ENCODE assay signal across 26 mouse cellular contexts in the genomic region with DNA sequence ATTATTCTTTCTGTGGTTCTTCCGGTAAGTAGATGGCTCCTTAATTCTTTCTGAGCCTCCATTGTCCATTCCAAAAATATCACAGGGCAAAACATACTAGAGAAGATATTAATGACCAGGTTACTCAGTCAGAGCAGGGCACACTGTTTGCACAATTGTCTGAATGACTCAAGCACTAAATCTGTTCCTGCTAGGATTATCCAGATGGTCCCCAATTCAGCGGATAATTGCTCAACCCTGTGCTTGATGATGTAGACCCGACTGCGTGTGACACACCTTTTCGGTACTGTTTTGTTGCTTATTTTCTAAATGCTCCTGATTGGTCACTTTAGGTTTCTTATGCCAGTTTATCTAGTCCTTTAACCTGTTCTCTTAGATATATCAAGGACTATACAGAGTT. TPM values are rescaled to one million over a fixed set of nuclear protein-coding genes. Genes with fewer than 3 reads are reported as not detected.
DNase-seq lines count a peak whose midpoint lies in the region; ATAC-seq and TF ChIP-seq lines count a peak whose summit lies in the region.
"Had no signal": no experiment of that assay in that cellular context is flagged by ENCODE, and none has a peak within 500 bp of the region (broad histone marks: within the 10 kb centered on the region; RNA-seq: fewer than 3 reads in every experiment).

No protein-coding gene starts in this region.

- H3K36me3 ChIP-seq in hindbrain, postnatal 0 days (ENCODE audit: insufficient read depth, low read length): no peaks in the 10 kb centered on the region
- H3K36me3 ChIP-seq in hindbrain, embryonic 14.5 days (replicated peaks; ENCODE audit: control insufficient read depth, insufficient read depth): no peaks in the 10 kb centered on the region
- no peaks in the 10 kb centered on the region for H3K36me3 ChIP-seq in midbrain, postnatal 0 days (ENCODE audit: insufficient read depth, low read length)
- no peaks in the 10 kb centered on the region for H3K36me3 ChIP-seq in midbrain, embryonic 11.5 days (ENCODE audit: control insufficient read depth, insufficient read depth, low read length)
- H3K36me3 ChIP-seq: forebrain, embryonic 10.5 days; G1E; heart, embryonic 10.5 days; heart, embryonic 13.5 days; hindbrain, embryonic 15.5 days; intestine, embryonic 15.5 days had no signal

- H3K4me3 ChIP-seq in hindbrain, postnatal 0 days (ENCODE audit: low read length): no peak overlapping the region
- no peak overlapping the region for H3K4me3 ChIP-seq in hindbrain, embryonic 14.5 days (replicated peaks; ENCODE audit: low read length)
- H3K4me3 ChIP-seq in midbrain, postnatal 0 days (ENCODE audit: low read depth, low read length): no peak overlapping the region
- H3K4me3 ChIP-seq in midbrain, embryonic 11.5 days (ENCODE audit: low read depth, low read length): no peak overlapping the region
- H3K4me3 ChIP-seq: forebrain, embryonic 10.5 days; forebrain, embryonic 13.5 days; heart, adult 2 months; heart, embryonic 10.5 days; heart, embryonic 13.5 days; hindbrain, embryonic 15.5 days; intestine, embryonic 15.5 days had no signal

- no peaks in the 10 kb centered on the region for H3K9me3 ChIP-seq in hindbrain, postnatal 0 days (ENCODE audit: low read length)
- H3K9me3 ChIP-seq in hindbrain, embryonic 14.5 days (ENCODE audit: control insufficient read depth, low read length): no peaks in the 10 kb centered on the region
- H3K9me3 ChIP-seq in midbrain, postnatal 0 days (ENCODE audit: low read length): no peaks in the 10 kb centered on the region
- no peaks in the 10 kb centered on the region for H3K9me3 ChIP-seq in midbrain, embryonic 11.5 days (ENCODE audit: control insufficient read depth, low read length)
- H3K9me3 ChIP-seq: forebrain, embryonic 10.5 days; forebrain, embryonic 13.5 days; heart, embryonic 10.5 days; heart, embryonic 13.5 days; hindbrain, embryonic 15.5 days; intestine, embryonic 15.5 days had no signal

- 74% methylated on average over 5 of the region's 5 CpGs for WGBS in hindbrain, postnatal 0 days
- WGBS in hindbrain, embryonic 14.5 days: 88% methylated on average over 5 of the region's 5 CpGs
- 90% methylated on average over 5 of the region's 5 CpGs for WGBS in midbrain, postnatal 0 days
- WGBS in midbrain, embryonic 11.5 days: 94% methylated on average over 5 of the region's 5 CpGs

- peak; percentile 61 for DNase-seq in cerebellum, adult 9-10 months
- DNase-seq in cerebellum, postnatal 4 days (ENCODE audit: low spot score in 2 of 2): no peak
- DNase-seq in hindbrain, postnatal 0 days (ENCODE audit: low spot score): peak; percentile 14
- DNase-seq in hindbrain, embryonic 14.5 days (ENCODE audit: low spot score): no peak
- peak; percentile 16 for DNase-seq in midbrain, postnatal 0 days (ENCODE audit: low spot score)
- no peak for DNase-seq in midbrain, embryonic 11.5 days (ENCODE audit: low spot score, missing footprints)
- DNase-seq: adrenal gland, postnatal 10 days; adrenal gland, postnatal 36 days; B cell, adult 2 months; gastrocnemius, postnatal 10 days; gastrocnemius, postnatal 36 days; heart, adult 2 months; heart, postnatal 14 days; heart, postnatal 4 days; kidney, adult 11 months had no signal

- no peak overlapping the region for H3K9ac ChIP-seq in hindbrain, postnatal 0 days (replicated peaks; ENCODE audit: low read length)
- H3K9ac ChIP-seq in hindbrain, embryonic 14.5 days: no peak overlapping the region
- H3K9ac ChIP-seq in midbrain, postnatal 0 days (replicated peaks; ENCODE audit: low read length, poor library complexity, severe bottlenecking): no peak overlapping the region
- no peak overlapping the region for H3K9ac ChIP-seq in midbrain, embryonic 11.5 days (ENCODE audit: low read length)
- H3K9ac ChIP-seq: forebrain, embryonic 13.5 days; heart, embryonic 13.5 days; hindbrain, embryonic 15.5 days; intestine, embryonic 15.5 days had no signal

- no peak overlapping the region for H3K4me2 ChIP-seq in hindbrain, postnatal 0 days (ENCODE audit: low read depth, low read length)
- no peak overlapping the region for H3K4me2 ChIP-seq in hindbrain, embryonic 14.5 days (replicated peaks)
- H3K4me2 ChIP-seq in midbrain, postnatal 0 days (ENCODE audit: low read depth, low read length, poor library complexity, severe bottlenecking): no peak overlapping the region
- H3K4me2 ChIP-seq in midbrain, embryonic 11.5 days: no peak overlapping the region
- H3K4me2 ChIP-seq: forebrain, embryonic 13.5 days; heart, embryonic 13.5 days; hindbrain, embryonic 15.5 days; intestine, embryonic 15.5 days had no signal

- no peak for ATAC-seq in hindbrain, postnatal 0 days
- ATAC-seq in hindbrain, embryonic 14.5 days (ENCODE audit: low FRiP score): no peak
- ATAC-seq in midbrain, postnatal 0 days (ENCODE audit: low FRiP score): no peak
- no peak for ATAC-seq in midbrain, embryonic 11.5 days (ENCODE audit: low FRiP score)
- ATAC-seq: forebrain, embryonic 13.5 days; forebrain, embryonic 16.5 days; intestine, embryonic 15.5 days; Patski had no signal

- no peak for TF ChIP-seq CTCF in hindbrain, postnatal 0 days (IDR thresholded peaks at IDR 0.05; ENCODE audit: low read depth)
- TF ChIP-seq CTCF in midbrain, postnatal 0 days (IDR thresholded peaks at IDR 0.05): no peak

- no peaks in the 10 kb centered on the region; the same call in 1 of the 2 replicates for H3K4me1 ChIP-seq in hindbrain, postnatal 0 days (ENCODE audit: insufficient read depth, low read length)
- H3K4me1 ChIP-seq in hindbrain, embryonic 14.5 days (replicated peaks; ENCODE audit: control insufficient read depth, insufficient read depth, low read length): 0 out of 2 replicates have a peak, but pooled peaks cover 5% of the 10 kb centered on the region
- no peaks in the 10 kb centered on the region for H3K4me1 ChIP-seq in midbrain, postnatal 0 days (ENCODE audit: insufficient read depth, low read length)
- no peaks in the 10 kb centered on the region for H3K4me1 ChIP-seq in midbrain, embryonic 11.5 days (ENCODE audit: control insufficient read depth, insufficient read depth, low read length)
- H3K4me1 ChIP-seq: forebrain, embryonic 10.5 days; forebrain, embryonic 13.5 days; heart, embryonic 10.5 days; heart, embryonic 13.5 days; intestine, embryonic 15.5 days had no signal

- H3K27me3 ChIP-seq in hindbrain, postnatal 0 days (ENCODE audit: insufficient read depth, low read length): no peaks in the 10 kb centered on the region
- H3K27me3 ChIP-seq in hindbrain, embryonic 14.5 days (ENCODE audit: control insufficient read depth, insufficient read depth, low read length): no peaks in the 10 kb centered on the region
- no peaks in the 10 kb centered on the region for H3K27me3 ChIP-seq in midbrain, postnatal 0 days (ENCODE audit: insufficient read depth, low read length)
- H3K27me3 ChIP-seq in midbrain, embryonic 11.5 days (ENCODE audit: control insufficient read depth, insufficient read depth, low read length): no peaks in the 10 kb centered on the region
- H3K27me3 ChIP-seq: CH12.LX; hindbrain, embryonic 15.5 days; intestine, embryonic 15.5 days had no signal

- no peak overlapping the region for H3K27ac ChIP-seq in hindbrain, postnatal 0 days
- no peak overlapping the region for H3K27ac ChIP-seq in hindbrain, embryonic 14.5 days
- no peak overlapping the region for H3K27ac ChIP-seq in midbrain, postnatal 0 days (ENCODE audit: low read depth, low read length)
- no peak overlapping the region for H3K27ac ChIP-seq in midbrain, embryonic 11.5 days (ENCODE audit: low read depth, low read length)
- H3K27ac ChIP-seq: forebrain, embryonic 10.5 days; forebrain, embryonic 13.5 days; heart, adult 2 months; heart, embryonic 10.5 days; heart, embryonic 13.5 days; hindbrain, embryonic 15.5 days; intestine, embryonic 15.5 days had no signal

RNA-seq across cellular contexts. Expression of a gene that starts 6.6 kb away (rescaled TPM):
- total RNA-seq in hindbrain, postnatal 0 days (2014; rRNA removed): 284 TPM in 2 replicates
- polyA plus RNA-seq in hindbrain, postnatal 0 days (2015; fragmentation: Nextera tagmentation; extraction: Ambion mirVana): 159 and 166 TPM in 2 replicates
- polyA plus RNA-seq in hindbrain, embryonic 14.5 days (2014; fragmentation: Nextera tagmentation; extraction: Ambion mirVana): 77.2 and 99.7 TPM in 2 replicates
- 283 and 300 TPM in 2 replicates for total RNA-seq in midbrain, postnatal 0 days (2014; rRNA removed)
- polyA plus RNA-seq in midbrain, postnatal 0 days (2015; fragmentation: Nextera tagmentation; extraction: Ambion mirVana): 153 and 164 TPM in 2 replicates
- polyA plus RNA-seq in midbrain, embryonic 11.5 days (2014; fragmentation: Nextera tagmentation; extraction: Ambion mirVana): 7.4 and 8.2 TPM in 2 replicates
- total RNA-seq: CH12.LX; granulocyte monocyte progenitor cell, adult 5-6 weeks had no signal
- polyA plus RNA-seq: G1E, Patski had no signal

Comparison
In these comparisons a context has a peak if more than half of its experiments do, and no peak if none do; other contexts are left out.
1. DNase-seq: peak in cerebellum, adult 9-10 months (single experiment), hindbrain, postnatal 0 days (single experiment) and midbrain, postnatal 0 days (single experiment); none in cerebellum, postnatal 4 days (0 of 2), hindbrain, embryonic 14.5 days (single experiment) and midbrain, embryonic 11.5 days (single experiment).